Mouse (Mus musculus) forebrain, embryonic 16.5 days (tissue): ENCODE results near the gene Kif16b. TPM values are rescaled to one million over a fixed set of nuclear protein-coding genes. Genes with fewer than 3 reads are reported as not detected.

ENCODE experiments used
- ATAC-seq: fragments of 200-750 bp; cut with Nextera tagmentation; 2 replicates; pipeline ENCODE4 v1.8.0; 2017; ENCODE audit warnings: mild to moderate bottlenecking, moderate library complexity
- H3K27ac ChIP-seq: fragments of 300-500 bp; sonication (generic); 2 replicates; pipeline ENCODE4 v1.5.1; 2014; ENCODE audit warnings: low read length, control low read depth
- H3K27me3 ChIP-seq: fragments of 300-500 bp; sonication (generic); replicated peaks from 2 replicates; pipeline ENCODE4 v1.6.1; 2014; ENCODE audit warnings: low read length; ENCODE audit not compliant: control insufficient read depth, insufficient read depth
- H3K36me3 ChIP-seq: fragments of 300-500 bp; sonication (generic); 2 replicates; pipeline ENCODE4 v1.6.1; 2014; ENCODE audit not compliant: control insufficient read depth, insufficient read depth
- H3K4me1 ChIP-seq: fragments of 300-500 bp; sonication (generic); replicated peaks from 2 replicates; pipeline ENCODE4 v1.6.1; 2014; ENCODE audit warnings: low read length; ENCODE audit not compliant: control insufficient read depth, insufficient read depth
- H3K4me2 ChIP-seq: fragments of 300-500 bp; sonication (generic); 2 replicates; pipeline ENCODE4 v1.6.1; 2014; ENCODE audit warnings: mild to moderate bottlenecking, low read length, control low read depth
- H3K4me3 ChIP-seq: fragments of 300-500 bp; sonication (generic); replicated peaks from 2 replicates; pipeline ENCODE4 v1.5.1; 2014; ENCODE audit warnings: mild to moderate bottlenecking, low read length, control low read depth
- H3K9ac ChIP-seq: fragments of 300-500 bp; sonication (generic); replicated peaks from 2 replicates; pipeline ENCODE4 v1.6.1; 2014; ENCODE audit warnings: low read depth, low read length, control low read depth
- H3K9me3 ChIP-seq: fragments of 300-500 bp; sonication (generic); 2 replicates; pipeline ENCODE4 v1.6.1; 2016; ENCODE audit warnings: low read length; ENCODE audit not compliant: control insufficient read depth
- WGBS: fragments of 180-500 bp; shearing (Covaris S2); extraction: QIAGEN DNeasy Blood & Tissue Kit; methylation state at CpG from one replicate; pipeline ENCODE4 v1.1.7; 2014; 5-methylcytosine and 5-hydroxymethylcytosine counted together
- polyA plus RNA-seq: library from polyadenylated mRNA; unstranded; fragments of >200 nt; fragmentation: Nextera tagmentation; extraction: Ambion mirVana; gene quantifications from 2 replicates; pipeline ENCODE4 v1.2.1, GENCODE M21; 2015

Gene Kif16b
- polyA plus RNA-seq, 1 experiment from 2014 or later: 2.7 TPM

- ATAC-seq: no peak
- 45% methylated on average over 10 of the region's 10 CpGs for whole genome bisulfite sequencing
Measured at GRCm38 (mm10) chr2:142832617-142833422, 68.5 kb downstream of the Kif16b start.

GRCm38 (mm10) chr2:142813033-142813432 lies 88.3 kb downstream of the Kif16b start:
- peak; percentile 94 for ATAC-seq
- H3K36me3 ChIP-seq: no peaks in the 10 kb centered on the region
- no peak overlapping the region for H3K4me3 ChIP-seq
- no peaks in the 10 kb centered on the region; the same call in 1 of the 2 replicates for H3K4me1 ChIP-seq
- 31% methylated on average over 2 of the region's 2 CpGs for WGBS
- no peaks in the 10 kb centered on the region for H3K27me3 ChIP-seq
- no peak overlapping the region for H3K27ac ChIP-seq
- no peak overlapping the region for H3K9ac ChIP-seq
- H3K9me3 ChIP-seq: no peaks in the 10 kb centered on the region
- no peak overlapping the region for H3K4me2 ChIP-seq

More at GRCm38 (mm10) chr2:142832617-142833422, 68.5 kb downstream of the Kif16b start:
- Histone ChIP-seq H3K4me2 (no peak overlapping the region), H3K4me1 (no peaks in the 10 kb centered on the region), H3K4me3 (no peak overlapping the region), H3K36me3 (no peaks in the 10 kb centered on the region; the same call in 1 of the 2 replicates), H3K9ac (no peak overlapping the region), H3K27me3 (no peaks in the 10 kb centered on the region), H3K9me3 (no peaks in the 10 kb centered on the region), H3K27ac (no peak overlapping the region)

GRCm38 (mm10) chr2:142803760-142804448 lies 97.4 kb downstream of the Kif16b start:
- no peaks in the 10 kb centered on the region for H3K4me1 ChIP-seq
- H3K36me3 ChIP-seq: no peaks in the 10 kb centered on the region
- no peak overlapping the region for H3K9ac ChIP-seq
- no peak overlapping the region for H3K4me3 ChIP-seq
- no peak overlapping the region for H3K27ac ChIP-seq
- H3K27me3 ChIP-seq: no peaks in the 10 kb centered on the region
- no peaks in the 10 kb centered on the region for H3K9me3 ChIP-seq
- WGBS: 98% methylated on average over 1 of the region's 1 CpGs
- H3K4me2 ChIP-seq: no peak overlapping the region
- no peak for ATAC-seq

GRCm38 (mm10) chr2:142797310-142797709 lies 104.0 kb downstream of the Kif16b start:
- Histone ChIP-seq H3K4me2 (no peak overlapping the region), H3K27me3 (no peaks in the 10 kb centered on the region), H3K4me3 (no peak overlapping the region), H3K4me1 (no peaks in the 10 kb centered on the region), H3K9me3 (no peaks in the 10 kb centered on the region), H3K36me3 (no peaks in the 10 kb centered on the region), H3K27ac (no peak overlapping the region), H3K9ac (no peak overlapping the region)
- no peak for ATAC-seq
- WGBS: 53% methylated on average over 6 of the region's 6 CpGs

- H3K4me3 ChIP-seq: no peak overlapping the region
- no peak for ATAC-seq
- H3K4me2 ChIP-seq: no peak overlapping the region
- H3K4me1 ChIP-seq: no peaks in the 10 kb centered on the region
- no peaks in the 10 kb centered on the region for H3K27me3 ChIP-seq
- no peak overlapping the region for H3K9ac ChIP-seq
- 89% methylated on average over 1 of the region's 1 CpGs for WGBS
- H3K9me3 ChIP-seq: no peaks in the 10 kb centered on the region
- no peak overlapping the region for H3K27ac ChIP-seq
- no peaks in the 10 kb centered on the region for H3K36me3 ChIP-seq
Measured at GRCm38 (mm10) chr2:142775358-142775757, 126.0 kb downstream of the Kif16b start.

- no peaks in the 10 kb centered on the region for H3K4me1 ChIP-seq
- WGBS: 68% methylated on average over 1 of the region's 1 CpGs
Measured at GRCm38 (mm10) chr2:142774752-142775151, 126.6 kb downstream of the Kif16b start.

GRCm38 (mm10) chr2:142769647-142770121 lies 131.6 kb downstream of the Kif16b start:
- H3K9ac ChIP-seq: no peak overlapping the region
- H3K36me3 ChIP-seq: no peaks in the 10 kb centered on the region
- H3K27me3 ChIP-seq: no peaks in the 10 kb centered on the region
- ATAC-seq: no peak
- no peak overlapping the region for H3K27ac ChIP-seq
- H3K9me3 ChIP-seq: no peaks in the 10 kb centered on the region
- no peak overlapping the region for H3K4me2 ChIP-seq
- WGBS: 74% methylated on average over 11 of the region's 11 CpGs
- no peak overlapping the region for H3K4me3 ChIP-seq
- H3K4me1 ChIP-seq: no peaks in the 10 kb centered on the region

More at GRCm38 (mm10) chr2:142774752-142775151, 126.6 kb downstream of the Kif16b start:
- Histone ChIP-seq H3K4me3 (no peak overlapping the region), H3K9me3 (no peaks in the 10 kb centered on the region), H3K4me2 (no peak overlapping the region), H3K27ac (no peak overlapping the region), H3K27me3 (no peaks in the 10 kb centered on the region), H3K9ac (no peak overlapping the region), H3K36me3 (no peaks in the 10 kb centered on the region)
- ATAC-seq: no peak

GRCm38 (mm10) chr2:142764276-142764675 lies 137.1 kb downstream of the Kif16b start:
- no peak overlapping the region for H3K27ac ChIP-seq
- H3K9ac ChIP-seq: no peak overlapping the region
- no peaks in the 10 kb centered on the region for H3K9me3 ChIP-seq
- no peak overlapping the region for H3K4me2 ChIP-seq
- no peak for ATAC-seq
- no peaks in the 10 kb centered on the region for H3K27me3 ChIP-seq
- no peak overlapping the region for H3K4me3 ChIP-seq
- H3K4me1 ChIP-seq: no peaks in the 10 kb centered on the region
- 85% methylated on average over 2 of the region's 2 CpGs for WGBS
- H3K36me3 ChIP-seq: no peaks in the 10 kb centered on the region

GRCm38 (mm10) chr2:142760843-142761242 lies 140.5 kb downstream of the Kif16b start:
- 92% methylated on average over 4 of the region's 4 CpGs for WGBS

More at GRCm38 (mm10) chr2:142760843-142761242, 140.5 kb downstream of the Kif16b start:
- H3K4me2 ChIP-seq: no peak overlapping the region
- H3K27me3 ChIP-seq: no peaks in the 10 kb centered on the region
- no peak for ATAC-seq
- H3K4me1 ChIP-seq: no peaks in the 10 kb centered on the region
- no peak overlapping the region for H3K27ac ChIP-seq
- H3K36me3 ChIP-seq: no peaks in the 10 kb centered on the region
- no peak overlapping the region for H3K9ac ChIP-seq
- H3K4me3 ChIP-seq: no peak overlapping the region
- H3K9me3 ChIP-seq: no peaks in the 10 kb centered on the region
